Mouse (Mus musculus) kidney, adult 2 months (tissue): ENCODE measurements around the gene Olfr1157.

Experiments used
- CTCF ChIP-seq: fragments of 200-500 bp; conservative IDR thresholded peaks from 2 replicates; pipeline ENCODE4 v1.5.1; 2011; ENCODE audit warnings: low read depth, mild to moderate bottlenecking, control low read depth, low read length, moderate library complexity, mixed read lengths; ENCODE audit not compliant: insufficient read depth, insufficient read length
- POLR2A ChIP-seq: fragments of 200-500 bp; IDR thresholded peaks from one replicate; pipeline ENCODE4 v1.6.1; 2011; ENCODE audit warnings: low read depth, low read length, control low read depth

DNA sequence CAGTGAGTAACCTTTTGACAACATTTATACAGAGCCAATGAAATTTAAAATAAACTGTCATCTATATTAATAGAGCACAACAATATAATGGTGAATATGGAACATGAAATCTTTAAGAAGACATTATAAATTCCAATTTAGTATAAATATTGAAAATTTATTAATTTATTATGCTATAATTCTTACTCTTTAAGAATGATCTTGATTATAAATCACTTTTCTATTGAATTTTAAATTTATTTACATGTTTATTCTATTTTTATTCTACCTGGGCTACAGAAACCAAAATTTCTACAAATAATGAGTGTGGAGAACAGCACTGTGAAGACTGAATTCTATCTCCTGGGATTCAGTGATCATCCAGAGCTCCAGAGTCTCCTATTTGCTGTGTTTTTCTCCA, 21.7 kb upstream of the Olfr1157 start, which contains the start of gene Olfr1158:
- TF ChIP-seq CTCF (no peak), POLR2A (no peak)
